Mouse (Mus musculus) E14TG2a.4 (cell line): Measurements from ENCODE around the gene Rras2.
A peak's percentile ranks its signal among the peaks of the same experiment; 100 is the strongest.

Experiments
- H3K27me3 ChIP-seq: 2 replicates; pipeline ENCODE4 v1.6.1; 2014; ENCODE audit warnings: low read length, control low read depth; ENCODE audit not compliant: insufficient read depth
- H3K36me3 ChIP-seq: 2 replicates; pipeline ENCODE4 v1.6.1; 2014; ENCODE audit warnings: low read length, control low read depth; ENCODE audit not compliant: insufficient read depth
- H3K4me1 ChIP-seq: replicated peaks from 2 replicates; pipeline ENCODE4 v1.6.1; 2014; ENCODE audit warnings: low read depth, low read length, control low read depth
- H3K4me3 ChIP-seq: replicated peaks from 2 replicates; pipeline ENCODE4 v1.5.1; 2014; ENCODE audit warnings: mild to moderate bottlenecking, low read length
- H3K9me3 ChIP-seq: 2 replicates; pipeline ENCODE4 v1.6.1; 2014; ENCODE audit warnings: low read length, control low read depth
- CTCF ChIP-seq: conservative IDR thresholded peaks from 2 replicates; pipeline ENCODE4 v1.5.1; 2014; ENCODE audit warnings: low read length
- NANOG ChIP-seq: IDR thresholded peaks from 2 replicates; pipeline ENCODE4 v1.6.1; 2014; ENCODE audit warnings: borderline replicate concordance, low read length, mixed read lengths
- POU5F1 ChIP-seq: IDR thresholded peaks from 2 replicates; pipeline ENCODE4 v1.6.1; 2014; ENCODE audit warnings: low read length, borderline replicate concordance

The Rras2 gene

GRCm38 (mm10) chr7:114042973-114043928, 74.3 kb downstream of the Rras2 start:
- Histone ChIP-seq H3K9me3 (no peaks in the 10 kb centered on the region), H3K36me3 (peaks cover 41% of the 10 kb centered on the region), H3K4me1 (0 out of 2 replicates have a peak, but pooled peaks cover 10% of the 10 kb centered on the region), H3K27me3 (no peaks in the 10 kb centered on the region), H3K4me3 (no peak overlapping the region)
- TF ChIP-seq NANOG (no peak), CTCF (no peak), POU5F1 (no peak)

- TF ChIP-seq CTCF (no peak), POU5F1 (no peak), NANOG (no peak)
- H3K9me3 ChIP-seq: no peaks in the 10 kb centered on the region
- H3K36me3 ChIP-seq: peaks cover 25% of the 10 kb centered on the region
- H3K4me3 ChIP-seq: no peak overlapping the region
- no peaks in the 10 kb centered on the region for H3K27me3 ChIP-seq
- H3K4me1 ChIP-seq: 0 out of 2 replicates have a peak, but pooled peaks cover 10% of the 10 kb centered on the region
Observed at GRCm38 (mm10) chr7:114041349-114041748, 76.2 kb downstream of the Rras2 start.

DNA sequence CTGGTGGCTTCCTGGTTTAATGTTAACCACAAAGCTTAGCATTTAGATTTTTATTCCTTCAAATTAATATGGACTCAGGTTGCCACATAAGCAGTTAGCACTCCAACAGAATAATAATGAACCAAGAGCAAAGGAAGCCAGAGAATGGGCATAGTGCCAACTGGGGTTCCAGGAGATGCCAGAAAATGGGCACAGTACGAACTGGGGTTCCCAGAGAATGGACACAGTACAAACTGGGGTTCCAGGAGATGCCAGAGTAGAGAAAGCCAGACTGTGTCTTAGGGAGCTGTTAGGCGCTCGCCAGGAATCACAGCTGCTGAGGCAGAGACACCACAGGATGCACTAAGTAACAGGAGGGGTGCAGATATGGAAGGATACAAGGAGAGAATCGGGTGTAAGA, 80.3 kb downstream of the Rras2 start:
- Histone ChIP-seq H3K4me1 (peaks cover 21% of the 10 kb centered on the region), H3K4me3 (no peak overlapping the region), H3K27me3 (peaks cover 20% of the 10 kb centered on the region), H3K9me3 (no peaks in the 10 kb centered on the region), H3K36me3 (peaks cover 20% of the 10 kb centered on the region)
- no peak for TF ChIP-seq NANOG
- TF ChIP-seq POU5F1: no peak
- TF ChIP-seq CTCF: no peak

- peaks cover 35% of the 10 kb centered on the region for H3K27me3 ChIP-seq
- no peaks in the 10 kb centered on the region for H3K36me3 ChIP-seq
- H3K9me3 ChIP-seq: peaks cover 6% of the 10 kb centered on the region; the same call in 1 of the 2 replicates
- H3K4me1 ChIP-seq: peaks cover 21% of the 10 kb centered on the region
- no peak overlapping the region for H3K4me3 ChIP-seq
- TF ChIP-seq POU5F1 (no peak), CTCF (no peak), NANOG (no peak)
Observed at GRCm38 (mm10) chr7:114029596-114029995, 88.0 kb downstream of the Rras2 start.

DNA sequence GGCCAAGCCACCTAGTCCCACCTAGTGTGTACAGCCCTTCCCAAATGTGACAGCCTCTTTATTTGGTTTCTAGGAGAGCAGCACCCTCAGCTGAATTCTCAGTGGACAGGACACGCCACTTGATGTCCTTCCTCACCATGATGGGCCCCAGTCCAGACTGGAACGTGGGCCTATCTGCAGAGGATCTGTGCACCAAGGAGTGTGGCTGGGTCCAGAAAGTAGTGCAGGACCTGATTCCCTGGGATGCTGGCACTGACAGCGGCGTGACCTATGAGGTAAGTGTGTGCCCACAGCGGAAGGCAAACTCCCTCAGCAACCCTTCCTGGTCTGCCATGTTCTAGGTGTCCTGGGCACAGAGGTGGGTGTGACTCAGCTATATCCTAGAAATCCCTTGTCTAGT, 88.8 kb downstream of the Rras2 start:
- Histone ChIP-seq H3K9me3 (peaks cover 7% of the 10 kb centered on the region; the same call in 1 of the 2 replicates), H3K4me1 (peaks cover 14% of the 10 kb centered on the region), H3K4me3 (no peak overlapping the region), H3K27me3 (peaks cover 30% of the 10 kb centered on the region), H3K36me3 (no peaks in the 10 kb centered on the region)
- no peak for TF ChIP-seq POU5F1
- TF ChIP-seq NANOG: no peak
- no peak for TF ChIP-seq CTCF

GRCm38 (mm10) chr7:114027406-114027805, 90.2 kb downstream of the Rras2 start:
- H3K9me3 ChIP-seq: peaks cover 7% of the 10 kb centered on the region; the same call in 1 of the 2 replicates
- no peaks in the 10 kb centered on the region for H3K36me3 ChIP-seq
- no peak for TF ChIP-seq POU5F1
- no peak for TF ChIP-seq NANOG
- no peak for TF ChIP-seq CTCF
- peaks cover under 1% of the 10 kb centered on the region; the same call in 1 of the 2 replicates for H3K4me1 ChIP-seq
- H3K4me3 ChIP-seq: no peak overlapping the region
- peaks cover 16% of the 10 kb centered on the region for H3K27me3 ChIP-seq

- H3K36me3 ChIP-seq: no peaks in the 10 kb centered on the region
- peaks cover 7% of the 10 kb centered on the region; the same call in 1 of the 2 replicates for H3K9me3 ChIP-seq
- TF ChIP-seq NANOG (no peak), POU5F1 (no peak), CTCF (no peak)
- no peaks in the 10 kb centered on the region for H3K4me1 ChIP-seq
- H3K4me3 ChIP-seq: no peak overlapping the region
- H3K27me3 ChIP-seq: peaks cover 11% of the 10 kb centered on the region
Observed at GRCm38 (mm10) chr7:114026923-114027322, 90.7 kb downstream of the Rras2 start.

DNA sequence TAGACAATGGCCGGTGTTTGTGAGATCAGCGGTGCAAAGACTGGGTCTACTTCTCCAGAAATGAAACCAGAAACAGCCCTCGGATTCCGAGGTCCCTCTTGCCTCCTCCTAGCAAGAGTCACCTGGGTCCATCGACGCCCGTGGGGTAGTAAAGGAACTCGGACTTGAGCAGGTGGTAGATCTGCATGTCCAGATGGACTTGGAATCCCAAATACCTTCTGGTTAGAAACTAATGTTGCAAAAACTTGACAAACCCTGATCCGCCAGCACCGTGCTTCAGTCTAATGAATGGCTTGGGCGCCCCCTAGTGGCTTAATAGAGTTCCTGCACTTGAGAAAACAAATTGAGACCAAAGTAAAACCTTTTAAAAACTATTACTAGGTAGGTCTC, 96.9 kb downstream of the Rras2 start:
- Histone ChIP-seq H3K4me1 (0 out of 2 replicates have a peak, but pooled peaks cover 2% of the 10 kb centered on the region), H3K4me3 (no peak overlapping the region), H3K27me3 (peaks cover 5% of the 10 kb centered on the region; the same call in 1 of the 2 replicates), H3K36me3 (no peaks in the 10 kb centered on the region), H3K9me3 (peaks cover 7% of the 10 kb centered on the region; the same call in 1 of the 2 replicates)
- TF ChIP-seq NANOG (no peak), CTCF (peak; percentile 75)
